Mouse (Mus musculus): Measurements from ENCODE around the gene Iba57. TPM values are rescaled to one million over a fixed set of nuclear protein-coding genes. Genes with fewer than 3 reads are reported as not detected.
"Not testable (repeated sequence)": the region's sequence is repeated elsewhere in the genome, so short reads cannot be mapped to it uniquely, and the experiment has no call there.

Gene Iba57
- polyA plus RNA-seq (2012; ENCODE audit: insufficient read depth, insufficient read length, missing spikeins), result 9.8 and 10.4 TPM in 2 replicates

DNA sequence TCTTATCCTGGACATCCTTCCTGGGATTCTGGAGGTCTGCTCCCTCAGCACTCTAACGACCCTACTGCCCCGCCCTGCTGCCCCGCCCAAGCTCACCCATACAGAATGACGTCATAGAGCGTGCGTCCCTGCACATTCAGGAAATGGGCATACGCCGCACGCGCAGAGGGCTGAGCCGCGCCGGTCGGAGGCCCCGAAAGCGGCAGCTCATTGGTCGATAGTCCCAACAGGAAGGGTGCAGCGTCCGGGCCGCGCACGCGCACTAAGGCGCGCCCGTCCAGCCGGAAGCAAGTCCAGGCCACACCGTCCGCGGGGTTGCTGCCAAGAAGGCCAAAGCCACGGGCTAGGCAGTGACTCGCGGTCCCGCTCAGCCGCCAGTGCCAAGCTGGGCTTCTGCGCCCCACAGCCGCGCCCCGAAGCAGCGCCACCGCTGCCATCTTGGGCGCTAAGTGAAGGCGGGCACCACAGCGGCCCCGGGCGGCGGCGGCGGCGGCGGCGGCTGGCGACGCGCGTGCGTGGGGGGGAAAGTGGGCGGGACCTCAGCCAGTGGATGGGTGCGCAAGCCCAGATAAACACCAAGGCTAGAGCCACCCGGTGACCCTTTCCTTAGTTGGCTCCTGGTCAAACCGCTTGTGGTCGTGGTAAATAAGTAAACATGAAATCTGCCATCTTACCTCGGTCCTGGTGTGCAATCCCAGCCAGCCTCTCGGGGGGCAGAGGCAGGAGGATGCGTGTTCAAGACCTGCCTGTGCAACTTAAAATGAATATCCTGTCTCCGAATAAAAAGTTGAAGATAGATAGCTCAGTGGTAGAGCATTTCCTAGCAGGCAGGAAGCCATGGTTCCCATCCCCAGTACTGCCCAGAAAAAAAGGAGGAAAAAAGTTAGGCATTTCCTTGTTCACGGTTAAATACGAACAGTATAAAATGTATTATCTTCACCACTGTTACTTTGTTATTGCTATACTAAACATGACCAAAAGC lies at the start of gene Iba57:
TSS of gene Iba57 (minus strand) at position 485 of the 982 bp plus-strand sequence.
- Histone ChIP-seq H3K4me1 (ENCODE audit: control insufficient read depth, insufficient read depth, insufficient read length, low read length) (peaks cover 12% of the 10 kb centered on the region), H3K4me3 (ENCODE audit: insufficient read depth, low read depth, low read length) (peak within 1 kb of the TSS; percentile 90), H3K27ac (replicated peaks; ENCODE audit: low read depth, low read length) (peak within 1 kb of the TSS; percentile 100)

DNA sequence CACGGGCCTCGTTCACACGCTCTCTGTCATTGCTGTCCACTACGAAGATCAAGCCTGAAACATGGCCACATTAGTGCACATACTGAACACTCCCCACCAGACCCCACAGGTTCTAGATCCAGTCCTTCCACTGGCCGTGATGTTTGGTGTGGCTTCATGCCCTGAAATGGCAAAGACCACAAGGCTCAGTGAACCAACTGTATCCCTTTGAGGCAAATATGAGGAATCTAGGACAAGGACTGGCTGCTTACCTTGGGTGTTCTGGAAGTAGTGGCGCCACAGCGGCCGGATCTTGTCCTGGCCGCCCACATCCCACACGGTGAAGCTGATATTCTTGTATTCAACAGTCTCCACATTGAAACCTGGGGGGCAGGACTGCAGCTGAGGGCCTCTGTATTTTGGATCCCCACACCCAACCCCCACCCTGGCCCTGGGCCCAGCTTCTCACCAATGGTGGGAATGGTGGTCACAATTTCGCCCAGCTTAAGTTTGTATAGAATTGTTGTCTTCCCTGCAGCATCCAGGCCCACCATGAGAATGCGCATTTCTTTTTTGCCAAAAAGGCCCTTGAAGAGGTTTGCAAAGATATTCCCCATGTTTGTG lies 49.5 kb upstream of the Iba57 start:
- peaks cover 7% of the 10 kb centered on the region; the same call in 1 of the 2 replicates for H3K4me1 ChIP-seq (ENCODE audit: control insufficient read depth, insufficient read depth, insufficient read length, low read length)
- H3K27ac ChIP-seq (replicated peaks; ENCODE audit: low read depth, low read length), result no peak overlapping the region
- H3K4me3 ChIP-seq (ENCODE audit: insufficient read depth, low read depth, low read length), result no peak overlapping the region

- H3K4me3 ChIP-seq (ENCODE audit: insufficient read depth, low read depth, low read length); H3K27ac ChIP-seq (replicated peaks; ENCODE audit: low read depth, low read length); H3K4me1 ChIP-seq (ENCODE audit: control insufficient read depth, insufficient read depth, insufficient read length, low read length): not testable (repeated sequence)
These were observed 48.8 kb upstream of the Iba57 start for GRCm38 (mm10) chr11:59212320-59212719.

- not testable (repeated sequence) for H3K4me3 ChIP-seq (ENCODE audit: insufficient read depth, low read depth, low read length); H3K27ac ChIP-seq (replicated peaks; ENCODE audit: low read depth, low read length); H3K4me1 ChIP-seq (ENCODE audit: control insufficient read depth, insufficient read depth, insufficient read length, low read length)
These were observed 48.0 kb upstream of the Iba57 start for GRCm38 (mm10) chr11:59211561-59211960.

DNA sequence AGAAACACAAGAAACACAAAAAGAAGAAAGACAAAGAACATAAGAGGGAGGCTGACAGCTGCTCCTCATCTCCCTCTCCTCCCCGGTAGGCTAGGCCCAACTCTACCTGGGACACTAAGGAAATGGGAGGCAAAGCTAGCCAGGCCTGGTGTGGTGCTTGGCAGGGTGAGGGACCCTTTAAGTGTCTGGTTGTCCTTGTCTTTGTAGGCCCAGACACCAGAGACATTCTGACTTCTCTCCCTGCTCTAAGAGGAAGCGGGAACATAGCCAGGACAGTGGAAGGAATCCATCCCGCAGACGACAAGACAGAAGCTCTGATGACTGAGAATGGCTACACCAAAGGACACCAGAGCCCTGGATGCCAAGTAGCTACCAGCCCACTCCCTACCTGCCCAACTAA lies 46.5 kb upstream of the Iba57 start:
- no peak overlapping the region for H3K27ac ChIP-seq (replicated peaks; ENCODE audit: low read depth, low read length)
- H3K4me1 ChIP-seq (ENCODE audit: control insufficient read depth, insufficient read depth, insufficient read length, low read length), result peaks cover 2% of the 10 kb centered on the region; the same call in 1 of the 2 replicates
- no peak overlapping the region for H3K4me3 ChIP-seq (ENCODE audit: insufficient read depth, low read depth, low read length)

DNA sequence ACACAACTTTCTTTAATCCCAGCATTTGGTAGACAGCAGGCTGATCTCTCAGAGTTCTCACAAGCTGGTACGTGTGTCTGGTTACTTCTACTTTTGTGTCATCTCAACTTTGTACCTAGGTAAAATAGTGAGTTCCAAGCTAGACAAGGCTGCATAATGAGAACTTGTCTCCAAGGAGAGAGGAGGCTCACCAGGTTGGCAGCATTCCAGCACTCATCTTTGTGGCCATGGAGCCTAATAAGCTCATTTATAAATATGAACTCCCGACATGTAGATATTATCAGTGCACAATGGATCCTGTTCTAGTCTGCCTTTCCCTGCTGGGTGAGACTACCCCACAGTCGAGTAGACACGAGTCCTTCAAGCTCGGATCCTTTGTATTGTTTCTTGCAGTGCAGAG lies 46.0 kb upstream of the Iba57 start:
- Histone ChIP-seq H3K4me1 (ENCODE audit: control insufficient read depth, insufficient read depth, insufficient read length, low read length) (0 out of 2 replicates have a peak, but pooled peaks cover 2% of the 10 kb centered on the region), H3K27ac (replicated peaks; ENCODE audit: low read depth, low read length) (no peak overlapping the region), H3K4me3 (ENCODE audit: insufficient read depth, low read depth, low read length) (peak overlapping the region; percentile 77; the same call in 1 of the 2 replicates)

DNA sequence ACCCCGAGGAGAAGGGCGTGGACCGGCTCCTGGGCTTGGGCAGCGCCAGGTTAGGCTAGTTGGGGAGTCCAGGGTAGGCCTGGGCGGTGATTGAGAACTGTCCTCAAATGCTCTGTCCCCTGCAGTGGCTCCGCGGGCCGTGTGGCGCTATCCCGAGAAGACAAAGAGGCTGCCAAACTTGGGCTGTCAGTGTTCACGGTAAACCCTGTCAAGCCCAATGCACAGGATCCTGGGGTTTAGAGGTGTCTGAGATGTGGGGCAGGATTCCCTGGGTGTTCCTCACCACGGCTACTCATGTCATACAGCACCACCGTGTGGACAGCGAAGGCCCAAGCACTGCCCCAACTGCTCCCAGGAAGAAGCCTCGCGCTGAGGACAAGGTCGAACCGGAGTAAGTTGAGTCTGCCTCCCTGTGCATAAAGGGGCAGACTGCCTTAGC lies 45.5 kb upstream of the Iba57 start:
- 0 out of 2 replicates have a peak, but pooled peaks cover under 1% of the 10 kb centered on the region for H3K4me1 ChIP-seq (ENCODE audit: control insufficient read depth, insufficient read depth, insufficient read length, low read length)
- peak overlapping the region; percentile 77 for H3K4me3 ChIP-seq (ENCODE audit: insufficient read depth, low read depth, low read length)
- H3K27ac ChIP-seq (replicated peaks; ENCODE audit: low read depth, low read length), result peak overlapping the region; percentile 18; the same call in 1 of the 2 replicates

GRCm38 (mm10) chr11:59208153-59208831 lies 44.8 kb upstream of the Iba57 start, which contains the start of gene 2310033P09Rik:
Gene 2310033P09Rik, plus strand, starts transcription at chr11:59208321.
- Histone ChIP-seq H3K27ac (replicated peaks; ENCODE audit: low read depth, low read length) (peak within 1 kb of the TSS; percentile 93), H3K4me3 (ENCODE audit: insufficient read depth, low read depth, low read length) (peak within 1 kb of the TSS; percentile 77), H3K4me1 (ENCODE audit: control insufficient read depth, insufficient read depth, insufficient read length, low read length) (no peaks in the 10 kb centered on the region)

GRCm38 (mm10) chr11:59202081-59202995 lies 38.8 kb upstream of the Iba57 start, which contains the start of gene Mrpl55:
Gene Mrpl55, plus strand, starts transcription at chr11:59202486.
- Histone ChIP-seq H3K4me3 (ENCODE audit: insufficient read depth, low read depth, low read length) (peak within 1 kb of the TSS; percentile 86), H3K27ac (replicated peaks; ENCODE audit: low read depth, low read length) (peak within 1 kb of the TSS; percentile 77), H3K4me1 (ENCODE audit: control insufficient read depth, insufficient read depth, insufficient read length, low read length) (peaks cover 5% of the 10 kb centered on the region; the same call in 1 of the 2 replicates)

GRCm38 (mm10) chr11:59201216-59202002 lies 37.9 kb upstream of the Iba57 start:
- Histone ChIP-seq H3K27ac (replicated peaks; ENCODE audit: low read depth, low read length) (peak overlapping the region; percentile 53), H3K4me1 (ENCODE audit: control insufficient read depth, insufficient read depth, insufficient read length, low read length) (peaks cover 5% of the 10 kb centered on the region; the same call in 1 of the 2 replicates), H3K4me3 (ENCODE audit: insufficient read depth, low read depth, low read length) (peak overlapping the region; percentile 86)

DNA sequence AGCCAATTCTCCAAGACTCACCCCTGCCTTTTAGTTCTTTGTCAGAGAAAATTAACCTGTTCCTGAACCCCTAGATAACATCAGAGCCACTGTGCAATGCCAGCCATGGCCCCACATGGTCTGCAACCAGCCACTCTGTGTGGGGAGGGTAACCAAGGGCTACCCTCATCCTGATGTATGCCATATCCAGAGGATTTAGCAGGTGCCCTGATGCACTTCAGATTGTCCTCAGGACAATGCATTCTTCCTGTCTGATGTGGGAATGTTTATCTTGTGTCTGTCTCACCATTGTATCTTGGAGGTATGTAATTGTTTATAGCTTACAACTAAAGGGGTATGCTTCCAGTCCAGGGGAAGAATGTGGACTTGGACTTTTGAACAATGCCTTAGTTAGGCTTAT lies 32.7 kb upstream of the Iba57 start:
- no peak overlapping the region for H3K4me3 ChIP-seq (ENCODE audit: insufficient read depth, low read depth, low read length)
- H3K27ac ChIP-seq (replicated peaks; ENCODE audit: low read depth, low read length), result no peak overlapping the region
- H3K4me1 ChIP-seq (ENCODE audit: control insufficient read depth, insufficient read depth, insufficient read length, low read length), result peaks cover 1% of the 10 kb centered on the region; the same call in 1 of the 2 replicates

DNA sequence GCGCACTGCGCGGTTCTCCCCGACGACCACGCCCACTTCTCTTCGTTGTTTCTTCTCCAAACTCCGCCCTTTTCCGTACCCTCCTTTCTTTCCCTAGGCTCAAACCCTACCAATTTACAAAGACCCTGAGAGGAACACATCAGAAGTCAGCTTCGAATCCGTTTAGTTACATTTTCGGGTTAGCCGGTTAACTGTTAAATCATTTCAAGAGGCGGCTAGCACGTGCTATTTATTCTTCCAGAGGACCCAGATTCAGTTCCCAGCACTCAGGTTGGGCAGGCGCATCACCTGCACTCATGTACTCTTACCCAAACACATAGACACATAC lies 28.5 kb upstream of the Iba57 start, which contains the start of gene Guk1:
TSS of gene Guk1 (minus strand) at position 154 of the 328 bp plus-strand sequence.
- H3K4me3 ChIP-seq (ENCODE audit: insufficient read depth, low read depth, low read length), result peak within 1 kb of the TSS; percentile 91
- no peaks in the 10 kb centered on the region; the same call in 1 of the 2 replicates for H3K4me1 ChIP-seq (ENCODE audit: control insufficient read depth, insufficient read depth, insufficient read length, low read length)
- H3K27ac ChIP-seq (replicated peaks; ENCODE audit: low read depth, low read length), result peak within 1 kb of the TSS; percentile 84
